Mouse (Mus musculus) CD4-positive, CD25-positive, alpha-beta regulatory T cell, adult 4 months (primary cell): ENCODE results near the gene Egfem1. TPM values are rescaled to one million over a fixed set of nuclear protein-coding genes. Genes with fewer than 3 reads are reported as not detected.

ENCODE experiments used
- ATAC-seq: one replicate; pipeline ENCODE4 v1.8.0; 2017
- polyA plus RNA-seq, 2 experiments: library from polyadenylated mRNA; unstranded; fragments of 100-300 nt; shearing (Covaris generic); gene quantifications; one replicate each; pipeline ENCODE4 v1.2.1; 2017

Egfem1 gene
- polyA plus RNA-seq, 2 experiments from 2014 or later = not detected

DNA sequence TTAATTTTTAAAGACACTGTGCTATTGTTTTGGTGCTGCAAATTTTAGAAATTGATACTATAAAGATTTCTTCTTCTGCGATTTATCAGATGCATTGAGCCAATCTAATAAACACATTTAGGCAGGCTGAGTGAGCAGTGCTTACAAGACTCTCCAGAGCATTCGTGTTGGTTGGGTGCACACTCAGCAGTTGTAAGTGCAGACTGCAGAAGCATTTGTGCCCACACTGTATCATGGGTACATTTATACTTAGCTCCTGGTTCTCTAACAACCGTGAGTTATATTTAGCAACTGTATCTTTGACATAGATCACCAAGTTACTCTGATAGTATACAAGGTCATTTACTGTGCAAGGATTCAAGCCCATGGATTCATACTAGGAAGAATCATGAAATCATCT, 264.0 kb downstream of the Egfem1 start:
- no peak for ATAC-seq

DNA sequence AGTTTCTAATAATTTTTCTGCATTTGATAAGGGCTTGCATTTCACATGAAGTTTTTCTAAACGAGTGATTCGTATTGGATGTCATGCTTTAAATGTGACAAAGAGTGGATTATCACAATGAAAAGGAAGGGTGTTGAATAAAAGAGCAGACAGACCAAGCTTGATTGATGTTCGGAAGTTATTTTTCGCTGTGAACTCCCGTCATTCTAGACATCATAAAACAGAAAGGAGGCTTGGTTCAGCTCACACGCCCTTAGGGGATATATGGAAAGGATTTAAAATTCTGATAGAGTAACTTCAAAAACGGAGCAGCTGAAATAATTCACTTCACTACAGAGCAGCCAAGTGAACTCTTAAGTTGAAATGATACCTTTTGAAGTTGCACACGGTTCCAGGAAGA, 285.1 kb downstream of the Egfem1 start:
- ATAC-seq = no peak

DNA sequence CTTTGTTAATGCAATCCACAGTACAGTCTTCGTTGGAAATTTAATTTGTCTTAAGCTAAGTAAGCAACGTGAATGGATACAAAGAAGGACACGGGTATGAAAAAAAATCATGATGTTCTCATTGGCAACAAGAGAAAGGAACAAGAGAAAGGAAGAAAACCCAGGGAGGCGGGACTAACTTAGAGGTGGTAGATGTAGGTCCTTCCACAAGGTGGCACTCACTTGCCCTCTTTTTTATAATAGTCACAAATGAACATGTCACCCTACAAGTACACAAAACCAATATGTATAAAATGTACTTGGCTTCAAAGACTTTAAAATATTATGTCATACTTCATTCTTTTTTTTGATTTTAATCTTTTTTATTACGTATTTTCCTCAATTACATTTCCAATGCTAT, 288.7 kb downstream of the Egfem1 start:
- no peak for ATAC-seq

DNA sequence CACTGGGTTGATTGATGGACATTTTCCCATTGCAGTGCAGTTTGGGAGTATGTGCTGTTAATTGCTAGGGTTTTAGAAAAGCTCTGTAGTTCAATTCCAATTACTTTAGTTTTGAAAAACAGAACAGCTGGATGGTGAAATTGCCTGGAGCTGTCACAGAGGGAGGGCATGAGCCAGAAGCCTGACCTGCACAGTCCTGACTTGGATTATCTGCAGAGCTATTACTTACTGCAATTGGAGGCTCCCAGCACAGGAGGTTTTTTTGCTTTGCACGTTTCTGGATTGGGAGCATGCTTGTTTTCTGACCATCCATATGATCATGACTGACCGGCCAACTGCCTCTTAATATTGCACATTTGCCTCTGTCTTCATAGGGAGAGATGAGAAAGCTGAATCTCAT, 299.4 kb downstream of the Egfem1 start:
- ATAC-seq = no peak

DNA sequence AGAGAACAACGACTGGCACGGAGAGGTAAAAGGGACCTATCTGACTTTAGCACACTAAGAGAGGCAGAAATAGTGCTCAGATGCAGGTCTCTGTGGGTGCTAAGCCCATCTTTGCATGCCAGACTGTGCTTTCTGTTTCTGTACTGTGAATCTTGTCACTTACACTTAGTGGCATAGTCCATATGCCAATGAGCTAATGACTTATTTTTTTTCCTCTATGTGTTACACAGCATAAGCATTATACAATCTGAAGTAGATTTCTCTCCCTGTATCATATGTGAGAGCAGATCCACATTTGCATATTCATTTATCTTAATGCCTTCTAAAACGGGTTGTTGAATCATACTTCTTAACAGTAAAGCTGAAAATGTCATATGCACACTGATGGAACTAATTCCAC, 317.2 kb downstream of the Egfem1 start:
- no peak for ATAC-seq

DNA sequence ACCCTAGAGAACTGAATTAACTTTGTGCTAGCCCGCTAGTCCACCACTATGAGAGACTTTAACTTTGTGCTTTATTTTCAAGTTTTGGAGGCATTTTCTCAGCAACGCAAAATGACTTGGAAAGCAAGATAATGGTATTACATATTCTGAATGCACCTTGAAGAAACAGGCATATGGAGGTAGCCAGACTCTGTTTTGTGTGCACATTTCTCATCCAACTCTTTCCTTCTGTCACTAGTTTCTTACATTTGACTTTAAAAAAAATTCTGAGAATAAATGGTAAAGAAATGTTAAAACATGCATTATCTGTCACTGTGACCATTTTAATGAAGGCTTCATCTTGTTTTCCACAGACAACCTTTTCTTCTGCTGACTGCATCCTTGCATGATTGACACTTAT, 339.8 kb downstream of the Egfem1 start:
- no peak for ATAC-seq

DNA sequence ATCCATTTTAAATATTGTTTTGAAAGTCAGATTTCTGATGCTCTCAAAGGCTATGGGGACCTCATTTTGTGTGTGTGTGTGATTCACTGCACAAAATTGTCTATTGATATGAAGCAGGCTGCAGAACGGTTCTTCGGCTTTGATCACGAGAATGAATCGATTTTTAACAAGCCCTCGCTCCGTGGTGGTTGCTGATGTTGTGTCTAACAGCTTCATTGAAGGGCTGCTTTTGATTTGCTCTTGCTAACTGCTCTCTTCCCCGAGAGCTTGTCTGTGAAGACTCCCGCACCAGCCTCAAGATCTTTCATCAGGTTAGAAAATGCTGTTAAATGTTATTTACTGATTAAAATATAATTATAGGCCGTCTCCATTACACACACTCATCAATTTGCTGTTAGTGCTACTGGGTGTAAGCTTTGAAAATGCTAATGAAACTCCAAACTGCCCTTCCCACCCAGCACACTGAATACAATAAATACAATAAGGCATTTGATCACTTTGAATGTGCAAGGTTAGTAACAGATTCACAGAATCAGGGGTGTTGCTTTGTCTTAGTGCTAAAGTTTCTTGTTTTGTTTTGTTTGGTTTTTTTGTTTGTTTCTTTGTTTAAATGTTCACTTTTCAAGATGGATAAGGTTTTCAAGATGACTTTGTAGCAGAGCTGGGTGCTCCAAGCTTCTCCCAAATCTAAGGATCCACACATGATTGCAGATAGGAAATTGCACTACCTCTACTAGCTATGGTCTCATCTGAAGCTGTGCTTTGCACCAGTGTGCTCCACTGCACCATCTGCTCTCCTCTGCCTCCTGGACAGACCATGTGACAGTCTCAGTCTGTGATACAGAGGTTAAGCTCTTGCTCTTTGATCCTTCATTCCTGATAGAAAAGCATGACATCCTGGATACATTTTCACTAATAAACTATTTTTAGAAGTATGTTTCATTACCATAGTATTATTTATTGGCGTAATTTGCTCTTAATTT, 350.6 kb downstream of the Egfem1 start:
- no peak for ATAC-seq

DNA sequence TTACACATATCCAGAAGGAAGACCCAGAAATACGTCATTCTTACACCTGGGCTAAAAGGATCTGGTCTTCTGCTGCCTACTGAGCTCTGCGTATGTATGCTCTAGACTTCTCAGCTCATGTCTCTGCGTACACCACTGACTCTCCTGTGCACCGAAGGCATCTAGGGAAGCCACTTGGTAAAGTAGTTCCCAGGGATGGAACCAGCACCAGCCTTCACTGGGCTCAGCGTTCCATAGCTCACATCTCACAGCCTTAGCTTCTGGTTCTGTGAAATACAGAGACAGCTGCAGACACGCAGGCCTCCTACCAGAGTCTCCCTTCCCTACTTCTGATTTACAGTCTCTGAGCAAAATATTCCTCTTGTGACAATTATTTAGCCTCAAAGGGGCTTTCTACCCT, 361.2 kb downstream of the Egfem1 start:
- no peak for ATAC-seq

DNA sequence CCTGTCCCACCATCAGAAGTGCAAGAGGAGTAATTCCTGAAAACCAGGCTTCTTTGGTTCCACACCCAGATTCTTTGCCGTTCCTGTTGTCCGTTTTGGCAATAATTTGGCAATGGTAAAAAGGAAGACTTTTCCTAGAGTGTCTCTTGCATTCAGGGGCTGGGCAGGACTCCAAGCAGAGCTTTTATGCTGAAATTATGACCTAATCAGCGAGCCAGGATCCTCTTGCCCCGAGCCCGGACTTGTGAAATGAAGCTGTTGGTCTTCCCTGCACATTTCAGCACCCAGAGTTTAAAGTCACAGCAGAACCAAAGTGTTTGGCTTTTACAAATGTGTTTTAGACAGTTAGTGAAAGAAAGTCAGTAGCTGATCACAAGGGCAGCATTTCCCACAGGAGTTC, 362.8 kb downstream of the Egfem1 start:
- ATAC-seq = no peak

DNA sequence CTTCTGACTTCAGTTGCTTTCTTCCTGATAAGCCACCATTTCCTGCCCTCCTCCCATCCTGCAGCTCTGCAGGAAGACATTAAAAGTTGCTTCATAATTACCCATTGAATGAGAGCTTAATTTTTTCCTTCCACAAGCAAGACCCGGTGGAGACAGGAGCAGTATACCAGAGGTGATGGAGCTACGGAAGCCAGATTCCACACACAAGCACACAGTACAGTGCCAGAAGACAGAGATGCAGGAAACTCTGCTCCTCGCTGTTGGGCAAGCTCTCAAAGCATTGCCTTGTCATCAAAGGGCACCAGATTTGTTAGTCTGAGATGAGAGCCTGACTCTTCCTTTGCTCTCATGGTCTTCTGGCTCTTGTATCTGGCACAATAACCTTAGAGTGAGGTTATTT, 364.3 kb downstream of the Egfem1 start:
- ATAC-seq = no peak

DNA sequence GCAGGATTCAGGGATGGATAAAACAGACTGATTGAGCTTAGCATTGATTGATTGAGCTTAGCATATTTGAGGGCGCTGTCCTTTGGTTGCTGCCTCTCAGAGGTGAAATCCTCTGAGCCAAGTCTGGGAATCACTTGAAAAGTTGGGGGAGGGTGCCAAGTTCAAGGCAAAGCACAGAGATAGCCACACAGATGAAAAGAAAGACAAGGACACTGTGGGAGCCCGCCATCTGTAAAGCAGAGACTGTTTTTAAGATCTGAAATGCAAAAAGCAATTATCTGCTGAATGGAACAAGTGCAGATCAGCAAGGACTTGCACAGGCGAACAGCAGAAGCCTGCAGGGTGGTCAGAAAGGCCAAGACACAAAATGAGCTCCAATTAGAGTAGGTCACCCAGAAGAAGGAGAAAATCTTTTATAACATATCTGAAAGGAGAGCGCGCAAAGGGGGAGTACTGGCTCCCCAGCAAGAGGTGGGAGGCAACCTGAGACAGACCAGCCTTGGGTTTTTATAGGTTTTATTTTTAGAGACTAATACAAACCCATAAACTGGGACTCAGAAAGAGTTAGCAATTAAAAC, 367.1 kb downstream of the Egfem1 start:
- ATAC-seq = no peak

DNA sequence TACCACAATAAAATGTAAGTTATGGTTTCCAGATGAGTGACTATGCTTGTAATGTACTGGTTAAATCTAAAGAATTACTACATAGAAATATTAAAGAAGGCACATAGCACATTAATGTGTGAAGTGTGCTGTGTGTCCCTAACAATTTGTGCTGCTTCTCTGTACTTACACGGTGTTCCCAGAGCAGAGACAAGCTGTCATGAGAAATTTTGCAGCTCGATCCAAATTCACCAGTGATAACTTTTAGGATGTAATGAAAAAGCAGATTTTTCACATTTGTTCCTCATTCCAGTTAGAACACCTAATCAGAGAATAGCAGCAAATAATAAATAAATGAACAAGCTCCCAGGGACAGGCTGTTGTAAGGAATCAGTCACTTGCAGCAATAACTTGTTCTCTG, 416.4 kb downstream of the Egfem1 start:
- ATAC-seq = no peak

DNA sequence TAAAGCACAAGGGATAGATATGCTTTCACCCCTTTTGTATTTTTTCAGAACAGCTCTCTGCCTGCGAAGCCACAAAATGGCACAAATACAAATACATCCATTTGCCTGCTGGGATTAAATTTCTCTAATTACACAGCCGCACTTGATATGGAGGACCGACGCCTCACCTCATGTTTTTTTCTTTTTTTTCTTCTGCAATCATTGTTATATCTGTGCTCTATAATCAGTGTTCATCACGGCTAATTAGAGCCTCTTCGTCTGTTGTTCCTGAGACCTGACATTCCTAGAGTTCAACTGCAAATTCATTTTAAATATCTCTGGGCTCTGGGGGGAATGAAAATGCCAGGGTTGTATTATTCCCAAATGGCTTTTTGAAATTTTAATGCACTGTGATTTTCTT, 417.4 kb downstream of the Egfem1 start:
- no peak for ATAC-seq

DNA sequence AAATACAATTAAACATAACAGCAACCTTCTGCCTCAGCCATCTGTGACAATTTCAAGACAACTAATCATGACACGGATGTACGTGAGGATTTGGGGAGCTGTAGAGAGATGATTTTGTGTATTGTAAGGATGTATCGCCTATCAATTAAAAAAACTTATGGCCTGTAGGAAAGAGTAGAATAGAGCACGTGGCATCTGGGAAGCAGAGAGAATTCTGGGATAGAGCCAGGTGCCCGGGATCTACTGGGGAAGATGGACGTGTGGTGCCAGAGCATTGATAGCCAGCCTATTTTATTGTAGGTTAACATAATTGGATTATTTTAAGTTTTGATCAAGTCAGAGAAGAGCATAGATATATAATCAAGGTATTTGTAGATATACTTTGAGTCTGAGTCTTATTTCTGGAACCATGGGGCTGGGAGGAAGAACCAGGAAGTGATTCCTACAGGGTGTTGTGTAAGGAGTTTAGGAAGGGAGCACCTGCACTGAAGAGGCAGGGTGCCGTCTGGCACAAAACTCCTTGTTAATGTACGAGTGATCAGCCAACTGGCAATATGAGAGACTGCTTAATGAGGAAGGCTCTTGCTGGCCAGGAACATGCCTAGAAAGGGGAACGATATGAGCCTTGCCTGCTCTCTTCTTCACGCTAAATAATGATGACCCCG, 443.6 kb downstream of the Egfem1 start:
- no peak for ATAC-seq

DNA sequence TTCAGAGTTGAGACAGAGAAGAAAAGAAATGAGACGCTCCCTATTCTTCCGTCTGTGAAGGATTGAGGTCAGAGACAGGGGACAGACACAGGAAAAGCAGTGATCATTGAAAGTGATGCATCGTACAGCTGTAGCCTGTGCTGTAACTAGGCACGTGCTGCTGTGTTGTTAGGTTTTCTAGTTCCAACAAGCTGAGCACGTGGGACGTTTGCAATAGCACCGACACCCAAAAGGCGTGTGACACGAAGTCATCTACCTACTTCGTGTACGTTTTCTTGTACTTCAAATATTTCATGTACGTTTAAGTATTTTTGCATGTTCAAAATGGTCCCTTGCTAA, 444.1 kb downstream of the Egfem1 start:
- no peak for ATAC-seq

DNA sequence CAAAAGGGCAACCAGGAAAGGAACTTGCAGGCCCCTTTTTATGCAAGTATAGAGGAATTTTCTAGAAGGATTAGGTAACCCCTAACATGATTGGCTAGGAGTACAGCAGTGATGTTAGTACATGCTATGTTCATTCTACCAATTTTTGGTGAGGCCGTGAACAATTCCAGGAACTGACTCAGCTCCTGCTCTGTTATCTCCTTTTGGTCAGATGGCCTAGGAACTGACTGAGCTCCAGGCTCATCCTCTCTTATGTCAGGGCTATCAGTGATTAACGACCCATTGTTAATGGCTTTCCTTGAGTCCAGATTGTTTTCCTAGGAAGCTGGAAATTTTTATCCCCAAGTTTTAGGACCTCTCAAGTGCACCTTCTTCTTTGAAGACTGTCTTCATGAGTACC, 457.4 kb downstream of the Egfem1 start:
- no peak for ATAC-seq

DNA sequence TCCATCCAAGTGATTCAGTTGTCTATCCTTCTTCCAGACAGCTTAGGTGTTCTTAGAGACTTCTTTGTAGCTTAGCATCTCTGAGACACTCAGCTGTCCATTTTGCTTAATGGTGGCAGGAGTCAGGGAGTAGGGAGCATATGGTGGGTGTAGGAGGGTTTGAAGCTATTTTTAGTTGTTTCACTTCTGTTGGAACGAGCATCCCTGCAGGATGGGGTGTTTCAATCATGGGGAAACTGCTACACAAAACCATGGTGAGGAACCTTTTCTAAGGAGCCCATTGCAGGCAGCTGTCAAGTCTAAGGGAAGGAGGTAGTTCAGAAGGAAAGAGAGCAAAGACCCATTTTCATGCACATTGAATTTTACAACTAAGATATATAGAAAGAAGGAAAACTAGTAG, 458.1 kb downstream of the Egfem1 start:
- ATAC-seq = no peak

DNA sequence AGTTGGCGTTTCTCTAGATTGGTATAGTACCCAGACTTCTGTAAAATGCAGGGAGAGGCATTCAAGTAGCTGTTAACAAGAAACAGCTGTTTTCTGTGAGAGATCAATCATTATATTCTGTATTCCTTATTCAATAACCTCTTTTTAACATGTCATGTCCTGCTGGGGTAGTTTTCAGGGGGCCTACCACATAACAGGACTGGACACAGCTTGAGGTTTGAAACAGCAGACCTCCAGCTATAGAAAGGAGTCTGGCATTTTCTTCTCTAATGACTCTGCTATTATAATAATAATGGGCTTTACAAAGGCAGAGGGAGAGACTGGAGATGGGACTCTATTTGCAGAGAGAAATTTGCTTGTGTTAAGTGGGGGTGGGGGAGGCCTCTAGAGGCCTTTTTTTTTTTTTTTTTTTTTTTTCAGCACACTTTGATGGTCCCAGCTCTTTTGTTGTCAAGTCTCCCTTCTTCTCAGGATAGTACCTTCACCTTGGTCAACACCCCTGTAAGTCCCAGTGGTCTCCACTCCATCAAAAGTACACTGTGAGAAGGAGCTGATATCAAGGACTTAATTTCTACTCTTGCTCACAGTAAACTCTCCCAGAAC, 459.8 kb downstream of the Egfem1 start:
- ATAC-seq = no peak

DNA sequence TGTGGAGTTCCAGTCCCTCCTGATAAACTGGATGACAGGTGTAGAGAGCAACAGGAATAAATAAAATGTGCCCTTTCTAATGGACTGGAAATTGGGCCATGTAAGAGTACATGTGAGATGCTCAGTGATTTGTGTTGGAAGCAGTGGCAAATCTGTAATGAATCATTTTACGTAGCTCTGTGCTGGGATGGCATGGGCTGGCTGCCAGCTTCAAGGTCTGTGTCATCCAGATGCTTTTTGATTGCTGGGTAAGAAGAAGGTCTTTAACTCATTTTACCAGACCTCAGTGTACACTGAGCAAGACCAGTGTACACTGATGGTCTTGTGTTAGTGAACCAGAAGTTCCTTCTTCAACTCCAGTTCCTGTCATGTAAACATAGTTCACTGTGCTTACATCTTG, 462.2 kb downstream of the Egfem1 start:
- ATAC-seq = no peak

DNA sequence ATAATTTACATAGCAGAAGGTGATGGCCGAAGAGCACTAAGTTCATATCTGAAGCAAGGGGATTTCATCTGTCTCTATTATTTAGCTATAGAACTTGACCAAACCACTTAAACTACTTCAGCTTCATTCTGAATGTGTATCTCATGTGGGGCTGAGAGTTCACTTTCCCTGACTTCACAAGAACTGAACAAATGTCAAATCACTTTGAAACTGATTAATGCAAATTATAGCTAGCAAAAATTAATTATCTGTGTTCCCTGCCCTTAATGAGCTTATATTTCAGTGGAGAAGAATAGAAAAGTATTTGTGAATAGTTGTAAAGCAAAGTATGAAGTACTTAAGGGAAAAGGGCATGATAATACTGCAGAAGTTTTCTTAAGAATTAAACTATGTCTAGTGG, 481.3 kb downstream of the Egfem1 start:
- ATAC-seq = no peak

DNA sequence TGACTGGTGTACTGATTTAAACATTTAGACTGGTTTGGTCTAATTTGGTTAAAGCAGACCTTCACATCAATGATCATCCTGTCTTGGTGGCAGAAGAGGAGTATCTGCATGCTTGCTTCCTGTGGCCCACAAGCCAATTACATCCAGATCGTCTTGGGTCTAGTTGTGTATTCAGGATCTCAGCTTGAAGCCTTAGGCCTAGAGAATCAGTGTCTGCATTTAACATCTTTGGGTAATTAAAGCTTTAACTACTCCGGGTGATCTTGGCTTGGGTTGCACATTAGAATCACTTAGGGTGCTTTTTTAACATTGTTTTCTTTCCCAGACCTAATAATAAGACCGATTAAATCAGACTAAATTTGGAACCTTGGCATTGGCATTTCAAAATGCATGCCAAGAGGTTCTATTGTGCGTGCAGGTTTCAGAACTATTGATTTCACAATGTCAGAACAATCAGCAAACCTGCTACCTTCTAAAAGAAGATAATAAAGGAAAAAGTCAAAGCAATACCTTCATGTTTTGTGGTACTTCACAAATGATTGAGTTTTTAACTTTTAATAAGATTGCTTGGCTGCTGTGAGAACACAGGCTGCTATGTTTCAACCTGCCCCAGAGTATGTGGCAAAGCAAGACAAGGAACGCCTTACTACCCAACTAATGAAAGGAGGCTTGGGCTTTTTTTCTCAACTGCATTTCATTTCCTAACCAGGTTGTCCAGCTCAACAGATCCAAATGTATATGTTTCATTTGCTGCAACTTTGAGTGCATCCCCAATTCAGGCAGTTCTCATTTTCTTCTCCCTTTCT, 496.4 kb downstream of the Egfem1 start:
- no peak for ATAC-seq

DNA sequence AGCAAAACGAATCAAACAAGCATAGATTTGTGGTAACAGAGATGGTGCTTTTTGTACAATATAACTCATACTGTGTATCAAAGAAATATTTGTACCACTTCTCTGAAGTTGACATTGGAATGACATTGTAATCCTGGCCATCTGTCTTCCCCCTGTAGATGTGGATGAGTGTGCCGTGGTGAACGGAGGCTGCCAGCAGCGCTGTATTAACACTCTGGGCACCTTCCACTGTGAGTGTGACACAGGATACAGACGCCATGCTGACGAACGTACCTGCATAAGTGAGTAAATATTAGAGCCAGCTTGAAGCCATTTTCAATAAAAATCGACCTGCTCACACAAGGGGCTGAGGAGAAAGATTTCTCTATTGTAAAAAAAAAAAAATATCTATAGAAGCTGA, 500.9 kb downstream of the Egfem1 start:
- no peak for ATAC-seq

DNA sequence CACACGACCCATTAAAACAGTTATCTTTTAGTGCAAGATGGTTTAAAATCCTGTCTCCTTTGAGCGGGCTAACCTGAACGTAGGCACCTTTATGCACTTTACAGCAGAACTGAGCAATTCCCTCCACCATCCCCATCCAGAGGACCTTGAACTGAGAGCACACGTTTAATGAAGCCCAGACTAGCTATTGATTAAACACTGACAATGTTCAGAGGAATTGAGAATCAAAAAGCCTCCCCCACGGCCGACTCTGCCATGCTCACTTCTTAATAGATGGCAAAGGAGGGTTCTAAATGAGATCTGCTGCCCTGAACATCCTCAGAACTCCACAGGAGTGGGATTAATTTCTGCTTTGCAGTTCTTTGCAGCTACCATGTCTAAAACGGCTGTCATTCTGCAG, 520.3 kb downstream of the Egfem1 start:
- no peak for ATAC-seq
